Mouse (Mus musculus): ENCODE measurements around the gene Col5a1. TPM values are rescaled to one million over a fixed set of nuclear protein-coding genes. Genes with fewer than 3 reads are reported as not detected.

The Col5a1 gene
- not detected in 2 replicates for polyA plus RNA-seq (2012; ENCODE audit: insufficient read depth, insufficient read length, low replicate concordance, missing spikeins)

DNA sequence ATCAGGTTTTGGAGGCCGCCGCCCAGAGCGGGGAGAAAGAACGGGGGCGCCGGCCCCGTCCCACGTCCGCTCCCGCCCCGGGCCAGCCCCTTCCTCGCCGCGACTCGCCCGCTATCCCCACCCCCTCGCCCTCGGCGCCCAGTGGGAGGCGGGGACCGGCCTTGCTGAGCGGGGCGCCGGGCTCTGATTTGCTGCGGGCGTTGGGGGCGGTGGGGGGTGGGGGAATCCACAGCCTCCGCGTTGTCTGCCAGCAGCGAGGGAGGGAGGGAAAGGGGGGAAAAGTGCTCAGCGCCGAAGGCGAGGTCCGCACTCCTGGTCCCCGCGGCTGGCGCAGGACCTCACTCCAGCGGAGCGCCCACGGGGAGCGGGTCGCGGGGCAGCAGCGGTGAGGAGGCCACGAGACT lies at the start of gene Col5a1:
Gene Col5a1 (plus strand): TSS at position 278 of the 404 bp plus-strand sequence.
- H3K27ac ChIP-seq (ENCODE audit: insufficient read depth, low read depth, low read length), result no peak within 1 kb of the TSS

DNA sequence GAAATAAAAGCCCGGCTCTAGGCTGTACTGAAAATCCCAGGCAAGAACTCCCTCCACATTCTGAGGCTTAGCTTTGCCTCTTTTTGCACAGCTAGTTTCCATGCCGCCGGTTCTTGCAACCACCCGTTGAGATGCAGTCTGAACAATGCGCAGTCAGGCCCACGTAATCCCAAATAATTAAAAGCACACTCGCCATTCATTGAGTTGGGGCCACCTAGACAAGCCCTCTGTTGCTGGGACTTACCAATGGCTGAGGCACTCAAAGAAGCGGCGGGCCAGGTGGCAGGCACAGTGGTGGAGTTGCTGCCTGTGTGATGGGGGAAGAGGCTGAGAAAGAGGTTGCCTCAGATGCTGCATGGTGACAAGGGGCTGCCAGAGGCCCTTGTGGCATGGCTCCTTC lies 48.1 kb upstream of the Col5a1 start:
- 57% methylated on average over 9 of the region's 9 CpGs for WGBS
- Histone ChIP-seq H3K4me1 (ENCODE audit: control insufficient read depth, insufficient read depth, low read length) (peaks cover 16% of the 10 kb centered on the region), H3K4me3 (ENCODE audit: insufficient read depth, low read depth, low read length) (no peak overlapping the region), H3K27ac (ENCODE audit: insufficient read depth, low read depth, low read length) (no peak overlapping the region)
- TF ChIP-seq CTCF (IDR thresholded peaks at IDR 0.05; ENCODE audit: insufficient read depth, low read depth, low read length) (no peak), POLR2A (IDR thresholded peaks at IDR 0.05; ENCODE audit: insufficient read depth, low read depth, low read length) (no peak)

More for the DNA sequence above, at the start of gene Col5a1:
- Histone ChIP-seq H3K4me3 (ENCODE audit: insufficient read depth, low read depth, low read length) (peak within 1 kb of the TSS; percentile 52), H3K4me1 (ENCODE audit: control insufficient read depth, insufficient read depth, low read length) (peaks cover 33% of the 10 kb centered on the region)
- WGBS, result 1% methylated on average over 45 of the region's 45 CpGs
- no peak for TF ChIP-seq POLR2A (IDR thresholded peaks at IDR 0.05; ENCODE audit: insufficient read depth, low read depth, low read length)
- TF ChIP-seq CTCF (IDR thresholded peaks at IDR 0.05; ENCODE audit: insufficient read depth, low read depth, low read length), result no peak

DNA sequence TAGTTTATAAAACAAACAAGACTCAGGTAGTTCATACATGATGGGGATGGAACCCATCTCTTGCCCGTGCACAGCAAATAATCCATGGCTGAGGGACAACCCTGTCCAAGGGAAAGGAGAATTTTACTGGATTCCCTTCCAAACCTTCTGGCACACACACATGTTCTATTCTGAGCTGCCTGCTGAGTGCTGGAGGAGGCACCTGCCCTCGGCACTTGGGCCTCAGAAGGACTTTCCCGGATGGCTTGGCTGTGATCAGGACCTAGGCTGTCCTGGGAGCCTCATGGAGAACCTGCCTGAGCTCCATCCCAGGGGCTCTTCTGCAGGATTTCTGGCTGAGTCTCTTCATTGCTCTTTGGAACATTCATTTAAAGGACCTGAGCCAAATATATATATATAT lies 45.3 kb upstream of the Col5a1 start:
- Histone ChIP-seq H3K4me3 (ENCODE audit: insufficient read depth, low read depth, low read length) (no peak overlapping the region), H3K27ac (ENCODE audit: insufficient read depth, low read depth, low read length) (no peak overlapping the region), H3K4me1 (ENCODE audit: control insufficient read depth, insufficient read depth, low read length) (peaks cover 7% of the 10 kb centered on the region)
- WGBS, result 61% methylated on average over 3 of the region's 3 CpGs
- TF ChIP-seq CTCF (IDR thresholded peaks at IDR 0.05; ENCODE audit: insufficient read depth, low read depth, low read length) (no peak), POLR2A (IDR thresholded peaks at IDR 0.05; ENCODE audit: insufficient read depth, low read depth, low read length) (no peak)

DNA sequence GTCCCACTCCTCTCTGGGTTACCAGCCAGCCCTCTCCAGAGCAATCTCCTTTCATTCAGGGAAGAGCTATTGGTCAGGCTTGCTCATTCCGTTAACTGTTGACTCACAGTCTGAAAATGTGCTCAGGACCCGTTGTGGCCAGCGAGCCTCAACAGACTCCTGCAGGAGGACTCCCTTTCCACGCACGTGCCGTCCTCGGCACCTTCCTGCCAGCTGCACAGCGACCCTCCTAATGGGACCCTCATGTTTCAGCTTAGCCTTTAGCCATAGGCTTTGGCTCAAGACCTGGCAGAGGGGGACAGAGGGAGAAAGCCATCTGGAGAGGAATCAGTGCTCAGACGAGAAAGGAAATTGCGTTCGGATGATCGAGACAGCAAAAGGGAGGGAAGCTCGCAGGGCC lies 43.3 kb upstream of the Col5a1 start:
- Histone ChIP-seq H3K4me1 (ENCODE audit: control insufficient read depth, insufficient read depth, low read length) (peaks cover 3% of the 10 kb centered on the region; the same call in 1 of the 2 replicates), H3K4me3 (ENCODE audit: insufficient read depth, low read depth, low read length) (no peak overlapping the region), H3K27ac (ENCODE audit: insufficient read depth, low read depth, low read length) (no peak overlapping the region)
- TF ChIP-seq POLR2A (IDR thresholded peaks at IDR 0.05; ENCODE audit: insufficient read depth, low read depth, low read length), result no peak
- no peak for TF ChIP-seq CTCF (IDR thresholded peaks at IDR 0.05; ENCODE audit: insufficient read depth, low read depth, low read length)
- 86% methylated on average over 13 of the region's 13 CpGs for WGBS

DNA sequence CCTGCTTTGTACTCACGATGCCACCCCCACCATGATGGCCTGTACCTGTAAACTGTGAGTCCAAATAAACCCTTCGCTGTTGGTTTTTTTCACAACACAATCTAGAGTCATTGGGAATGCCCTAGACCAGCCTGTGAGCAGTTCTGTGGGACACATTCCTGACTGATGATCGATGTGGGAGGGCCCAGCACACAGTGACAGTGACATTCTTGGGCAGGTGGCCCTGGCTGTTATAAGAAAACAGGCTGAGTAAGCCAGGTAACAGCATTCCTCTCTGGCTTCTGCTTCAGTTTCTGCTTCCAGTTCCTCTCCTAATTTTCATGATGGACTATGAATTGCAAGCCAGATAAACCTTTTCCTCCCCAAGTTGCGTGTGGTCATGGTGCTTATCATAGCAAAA lies 41.3 kb upstream of the Col5a1 start:
- Histone ChIP-seq H3K4me3 (ENCODE audit: insufficient read depth, low read depth, low read length) (no peak overlapping the region), H3K4me1 (ENCODE audit: control insufficient read depth, insufficient read depth, low read length) (no peaks in the 10 kb centered on the region), H3K27ac (ENCODE audit: insufficient read depth, low read depth, low read length) (no peak overlapping the region)
- 92% methylated on average over 4 of the region's 4 CpGs for WGBS
- no peak for TF ChIP-seq POLR2A (IDR thresholded peaks at IDR 0.05; ENCODE audit: insufficient read depth, low read depth, low read length)
- no peak for TF ChIP-seq CTCF (IDR thresholded peaks at IDR 0.05; ENCODE audit: insufficient read depth, low read depth, low read length)

DNA sequence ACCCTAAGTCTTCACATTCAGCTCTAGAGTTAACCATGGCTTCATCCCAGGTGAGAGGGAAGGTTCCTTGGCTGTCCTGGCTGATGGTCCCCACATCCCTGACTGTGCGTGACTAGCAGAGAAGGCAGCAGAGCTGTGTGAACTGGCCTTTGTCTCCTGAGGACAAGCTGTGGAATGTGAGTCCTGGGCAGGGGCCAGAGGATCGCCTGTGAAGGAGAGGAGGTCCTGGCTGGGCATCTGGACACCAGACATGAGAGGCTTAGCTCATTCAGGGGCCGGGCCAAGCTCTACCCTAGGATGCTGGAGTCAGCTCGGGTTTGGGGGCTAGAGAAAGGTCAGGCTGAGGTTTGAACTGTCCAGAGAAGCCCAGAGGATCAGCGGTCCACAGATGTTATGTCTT lies 39.2 kb upstream of the Col5a1 start:
- 67% methylated on average over 5 of the region's 5 CpGs for WGBS
- TF ChIP-seq CTCF (IDR thresholded peaks at IDR 0.05; ENCODE audit: insufficient read depth, low read depth, low read length) (no peak), POLR2A (IDR thresholded peaks at IDR 0.05; ENCODE audit: insufficient read depth, low read depth, low read length) (no peak)
- no peak overlapping the region for H3K27ac ChIP-seq (ENCODE audit: insufficient read depth, low read depth, low read length)
- no peak overlapping the region for H3K4me3 ChIP-seq (ENCODE audit: insufficient read depth, low read depth, low read length)
- no peaks in the 10 kb centered on the region for H3K4me1 ChIP-seq (ENCODE audit: control insufficient read depth, insufficient read depth, low read length)

DNA sequence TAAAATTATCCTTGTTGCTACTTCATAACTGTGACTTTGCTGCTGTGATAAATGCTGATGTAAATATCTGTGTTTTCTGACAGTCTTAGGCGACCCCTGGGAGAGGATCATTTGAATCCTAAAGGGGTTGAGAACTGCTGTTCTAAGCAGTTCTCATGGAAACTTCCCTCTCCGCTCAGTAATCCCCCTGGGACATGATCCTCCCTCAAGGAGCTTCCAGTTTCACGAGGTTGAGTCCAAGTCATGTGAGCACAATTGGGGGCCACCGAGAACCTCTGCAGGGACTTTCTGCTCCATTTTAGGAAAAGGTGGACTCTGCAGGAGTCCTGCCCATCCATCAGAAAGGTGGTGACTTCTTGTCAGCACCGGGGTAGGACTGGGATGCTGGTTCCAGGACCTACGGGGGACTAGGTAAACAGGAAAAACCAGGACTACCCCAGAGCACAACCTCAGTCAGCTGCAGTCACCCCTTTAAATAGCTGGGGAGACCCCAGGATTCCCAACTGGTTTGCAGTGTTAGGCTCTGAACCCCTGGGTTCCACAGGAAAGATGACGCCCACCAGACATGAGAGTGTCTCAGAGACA lies 38.3 kb upstream of the Col5a1 start:
- Histone ChIP-seq H3K27ac (ENCODE audit: insufficient read depth, low read depth, low read length) (no peak overlapping the region), H3K4me1 (ENCODE audit: control insufficient read depth, insufficient read depth, low read length) (no peaks in the 10 kb centered on the region), H3K4me3 (ENCODE audit: insufficient read depth, low read depth, low read length) (no peak overlapping the region)
- TF ChIP-seq POLR2A (IDR thresholded peaks at IDR 0.05; ENCODE audit: insufficient read depth, low read depth, low read length) (no peak), CTCF (IDR thresholded peaks at IDR 0.05; ENCODE audit: insufficient read depth, low read depth, low read length) (no peak)
- WGBS, result 84% methylated on average over 7 of the region's 7 CpGs

DNA sequence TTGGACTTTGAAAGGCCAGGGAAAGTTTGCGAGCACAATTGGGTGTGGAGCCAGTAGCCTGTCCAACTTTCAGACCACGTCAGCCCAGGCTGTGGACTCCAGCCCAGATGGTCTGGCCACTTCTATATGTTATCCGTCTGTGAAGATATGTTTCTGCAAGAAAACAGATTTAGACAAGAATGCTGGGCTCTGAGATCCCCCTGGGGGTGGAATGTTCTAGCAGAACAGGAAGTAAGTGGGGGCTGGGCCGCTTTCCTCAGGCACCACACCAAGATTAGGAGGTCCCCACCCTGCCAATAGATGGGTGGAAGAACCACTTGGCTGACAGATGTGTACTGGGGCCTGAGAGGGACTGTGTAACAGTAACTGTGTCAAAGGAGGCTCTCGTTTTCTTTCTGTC lies 37.8 kb upstream of the Col5a1 start:
- 92% methylated on average over 5 of the region's 5 CpGs for WGBS
- TF ChIP-seq POLR2A (IDR thresholded peaks at IDR 0.05; ENCODE audit: insufficient read depth, low read depth, low read length) (no peak), CTCF (IDR thresholded peaks at IDR 0.05; ENCODE audit: insufficient read depth, low read depth, low read length) (no peak)
- Histone ChIP-seq H3K4me1 (ENCODE audit: control insufficient read depth, insufficient read depth, low read length) (no peaks in the 10 kb centered on the region), H3K27ac (ENCODE audit: insufficient read depth, low read depth, low read length) (no peak overlapping the region), H3K4me3 (ENCODE audit: insufficient read depth, low read depth, low read length) (no peak overlapping the region)

DNA sequence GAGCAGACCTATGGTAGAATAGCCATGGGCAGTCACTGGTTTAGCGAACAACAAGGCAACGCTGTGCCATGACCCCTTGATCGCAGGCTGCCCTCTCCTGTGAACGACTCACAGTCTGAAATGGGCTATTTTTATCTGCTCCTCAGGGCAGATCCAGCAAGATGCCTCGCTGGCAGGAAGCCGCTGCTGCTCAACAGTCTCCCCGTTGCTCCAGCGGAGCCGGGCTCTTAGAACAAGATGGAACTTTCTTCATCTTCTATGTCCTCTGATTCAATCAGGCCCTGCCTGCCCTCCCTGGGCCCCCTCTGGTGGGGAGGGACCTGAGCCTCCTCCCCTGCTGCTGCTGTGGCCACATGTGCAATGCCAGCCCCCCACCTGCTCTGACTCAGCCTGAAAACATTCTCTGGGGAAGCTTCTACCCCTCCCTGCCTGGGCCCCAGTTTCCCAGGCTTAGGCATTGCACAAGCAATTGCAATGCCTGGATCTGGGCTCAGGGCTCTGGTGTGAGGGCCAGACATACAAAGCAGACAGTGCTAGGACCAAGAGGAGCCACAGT lies 27.8 kb upstream of the Col5a1 start:
- Histone ChIP-seq H3K4me1 (ENCODE audit: control insufficient read depth, insufficient read depth, low read length) (peaks cover 13% of the 10 kb centered on the region), H3K4me3 (ENCODE audit: insufficient read depth, low read depth, low read length) (no peak overlapping the region), H3K27ac (ENCODE audit: insufficient read depth, low read depth, low read length) (no peak overlapping the region)
- 42% methylated on average over 9 of the region's 9 CpGs for WGBS
- no peak for TF ChIP-seq CTCF (IDR thresholded peaks at IDR 0.05; ENCODE audit: insufficient read depth, low read depth, low read length)
- no peak for TF ChIP-seq POLR2A (IDR thresholded peaks at IDR 0.05; ENCODE audit: insufficient read depth, low read depth, low read length)

Data from olfactory bulb, adult 2 months (tissue).